Mouse (Mus musculus) adrenal gland, postnatal 25 days (tissue): ENCODE results near the gene Tcf19. TPM values are rescaled to one million over a fixed set of nuclear protein-coding genes. Genes with fewer than 3 reads are reported as not detected.

ENCODE experiments used
- DNase-seq: peaks from one replicate; pipeline ENCODE4 v3.0.0; 2021; ENCODE audit warnings: mixed read lengths
- long read RNA-seq: library from polyadenylated mRNA; stranded (forward); transcript quantifications from one replicate; pipeline ENCODE4 v2.0.0, GENCODE M21; 2021
- total RNA-seq: library from RNA; stranded (reverse); gene quantifications from 2 replicates; pipeline ENCODE4 v1.2.3, GENCODE M21; 2021

Tcf19 gene
- total RNA-seq, result 16.0 and 21.2 TPM in 2 replicates
- long read RNA-seq, transcript Tcf19-203 (4 exons, 1,665 nt), result major isoform, 5 of 24 reads
- long read RNA-seq, partial matches to known transcripts, result 4 of 24 reads
- long read RNA-seq, other reads (novel, unspliced or antisense), result 13 of 24 reads

DNA sequence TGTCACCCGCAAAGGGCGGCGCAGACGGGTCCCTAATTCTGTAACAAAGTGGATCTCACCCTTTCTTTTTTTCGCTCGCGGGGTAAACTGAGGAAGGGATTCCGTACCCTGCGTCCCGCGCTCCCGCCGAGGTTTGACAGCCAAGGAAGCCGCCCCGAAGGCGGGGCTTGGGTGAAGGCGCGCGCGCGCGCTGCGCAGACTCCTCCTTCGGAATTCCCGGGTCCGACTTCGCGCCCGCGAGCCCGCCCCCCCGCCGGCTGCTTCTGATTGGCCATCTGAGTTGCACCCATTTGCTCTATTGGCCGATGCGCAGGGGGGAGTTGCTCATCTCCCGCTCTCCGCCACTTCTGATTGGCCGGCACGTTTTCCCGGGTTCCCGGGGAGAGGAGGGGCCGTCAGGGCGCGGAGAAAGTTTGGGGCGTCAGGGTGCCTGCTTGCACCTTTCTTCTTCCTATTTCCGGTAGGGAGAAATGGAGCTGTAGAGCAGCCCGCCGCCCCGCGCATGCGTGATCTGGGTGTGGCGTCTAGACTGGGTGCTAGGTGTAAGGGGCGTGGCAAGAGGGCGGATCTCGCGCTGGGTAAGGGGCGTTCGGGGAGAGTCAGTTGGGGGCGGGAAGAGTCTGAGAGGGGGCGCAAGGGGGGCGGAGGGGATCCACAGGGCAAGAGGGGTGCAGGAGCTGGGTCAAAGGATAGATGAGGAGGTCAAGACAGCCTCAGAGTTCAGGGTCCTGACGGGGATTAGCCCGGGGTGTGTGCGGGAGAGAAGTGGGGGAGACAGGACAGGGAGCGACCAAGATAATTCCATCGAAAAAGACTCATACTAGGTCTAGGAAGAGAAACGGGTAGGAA, at the start of gene Tcf19, which contains the start of gene Cchcr1:
TSS of gene Tcf19 (minus strand) at position 173 of the 849 bp plus-strand sequence.
TSS of gene Cchcr1 (plus strand) at position 449 of the 849 bp plus-strand sequence.
- DNase-seq, result peak; percentile 98

DNA sequence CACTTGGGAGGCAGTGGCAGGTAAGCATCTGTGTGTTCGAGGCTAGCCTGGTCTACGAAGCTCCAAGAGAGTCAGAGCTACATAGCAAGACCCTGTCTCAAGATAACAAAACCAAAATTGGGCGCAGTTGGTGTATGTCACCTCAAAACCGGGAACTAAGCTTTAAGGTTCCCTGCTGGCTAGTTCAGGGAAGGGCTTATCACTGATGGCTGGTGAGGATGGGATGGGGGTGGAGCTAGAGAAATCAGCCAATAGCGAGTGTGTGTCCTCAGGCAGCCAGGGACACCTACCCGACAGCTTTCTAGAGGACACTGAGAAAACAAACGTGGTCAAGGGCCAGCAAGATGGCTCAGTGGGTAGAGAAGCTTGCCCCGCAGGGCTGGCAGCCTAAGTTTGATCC, 41.6 kb upstream of the Tcf19 start:
- no peak for DNase-seq

DNA sequence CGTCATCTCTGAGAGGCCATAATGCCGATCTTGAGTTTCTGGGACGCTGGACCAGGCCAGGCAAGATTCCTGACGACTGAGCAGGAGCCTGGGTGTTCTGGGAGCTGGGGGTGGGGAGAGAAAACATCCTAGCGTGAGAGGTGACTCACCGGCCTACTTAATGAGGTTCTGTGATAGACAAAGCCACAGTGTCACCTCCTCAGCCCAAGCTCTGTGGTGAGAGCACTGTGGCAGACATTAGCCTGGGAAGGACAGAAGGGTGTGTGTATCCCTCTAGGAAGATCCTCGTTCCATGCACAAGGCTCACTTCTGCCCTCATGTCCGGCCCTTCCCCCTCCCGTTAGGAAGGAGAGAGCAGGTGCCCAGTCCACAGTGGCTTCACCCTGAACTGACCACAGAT, 40.7 kb upstream of the Tcf19 start:
- no peak for DNase-seq

DNA sequence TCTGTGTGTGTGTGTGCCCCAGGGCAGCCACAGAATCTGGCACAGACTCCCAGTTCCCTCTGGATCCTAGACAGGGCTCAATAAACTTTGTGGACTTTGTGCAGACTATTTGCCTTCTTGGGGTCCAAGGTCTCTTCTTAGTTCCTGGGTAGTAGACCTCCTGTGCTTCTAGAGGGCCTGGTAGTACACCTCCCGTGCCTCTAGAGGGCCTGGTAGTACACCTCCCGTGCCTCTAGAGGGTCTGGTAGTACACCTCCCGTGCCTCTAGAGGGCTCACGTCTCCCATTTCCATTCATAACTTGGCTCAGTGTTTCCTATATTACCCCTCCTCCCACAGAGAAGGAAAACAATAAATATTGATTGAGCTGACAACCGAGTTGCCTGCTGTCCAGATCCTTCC, 40.2 kb upstream of the Tcf19 start:
- DNase-seq, result peak; percentile 49

DNA sequence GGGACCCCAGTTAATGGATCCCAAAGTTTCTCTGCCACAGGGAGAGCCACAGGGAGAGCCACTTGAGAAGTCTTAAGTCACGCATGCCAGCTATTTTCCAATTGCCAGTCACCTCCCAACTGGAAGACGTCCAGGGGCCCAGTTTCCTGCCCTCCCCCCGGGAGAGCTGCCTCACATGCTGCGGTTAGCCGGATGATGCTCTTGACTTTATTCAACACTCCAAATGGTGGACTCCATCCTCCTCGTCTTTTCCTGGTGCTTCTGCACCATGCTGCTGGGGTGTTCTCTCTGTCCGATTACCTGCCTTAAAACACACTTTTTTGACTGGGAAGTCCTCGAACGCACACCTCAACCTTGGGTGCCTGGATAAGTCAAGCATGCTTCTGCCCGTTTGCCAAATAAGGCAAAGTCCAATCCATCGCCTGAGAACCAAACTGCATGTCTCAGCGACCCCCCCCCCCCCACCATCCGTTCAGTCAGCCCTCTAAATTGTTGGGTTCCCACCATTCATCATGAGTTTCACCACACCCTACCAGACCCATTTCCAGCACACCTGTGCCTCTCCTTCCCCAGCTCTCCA, 39.7 kb upstream of the Tcf19 start:
- DNase-seq, result no peak

DNA sequence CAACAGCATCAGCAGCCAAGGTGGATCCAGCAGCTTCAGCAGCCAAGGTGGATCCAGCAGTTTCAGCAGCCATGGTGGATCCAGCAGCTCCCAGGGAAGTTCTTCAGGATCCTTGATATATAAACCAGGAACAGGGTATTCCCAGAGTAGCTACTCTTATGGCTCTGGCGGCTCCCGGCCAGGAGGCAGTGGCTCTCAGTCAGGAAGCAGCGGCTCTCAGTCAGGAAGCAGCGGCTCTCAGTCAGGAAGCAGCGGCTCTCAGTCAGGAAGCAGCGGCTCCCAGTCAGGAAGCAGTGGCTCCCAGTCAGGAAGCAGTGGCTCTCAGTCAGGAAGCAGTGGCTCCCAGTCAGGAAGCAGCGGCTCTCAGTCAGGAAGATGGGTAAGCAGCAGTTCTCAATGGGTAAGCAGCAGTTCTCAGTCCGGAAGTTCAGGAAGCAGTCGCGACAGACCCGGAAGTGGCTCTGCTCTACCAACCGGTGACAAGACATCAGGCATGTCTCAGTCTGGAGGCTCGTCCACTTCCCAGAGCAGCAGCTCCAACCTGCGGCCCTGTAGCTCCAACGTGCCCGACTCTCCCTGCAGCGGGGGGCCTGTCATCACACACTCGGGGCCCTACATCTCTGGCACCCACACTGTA, 38.3 kb upstream of the Tcf19 start:
- no peak for DNase-seq

DNA sequence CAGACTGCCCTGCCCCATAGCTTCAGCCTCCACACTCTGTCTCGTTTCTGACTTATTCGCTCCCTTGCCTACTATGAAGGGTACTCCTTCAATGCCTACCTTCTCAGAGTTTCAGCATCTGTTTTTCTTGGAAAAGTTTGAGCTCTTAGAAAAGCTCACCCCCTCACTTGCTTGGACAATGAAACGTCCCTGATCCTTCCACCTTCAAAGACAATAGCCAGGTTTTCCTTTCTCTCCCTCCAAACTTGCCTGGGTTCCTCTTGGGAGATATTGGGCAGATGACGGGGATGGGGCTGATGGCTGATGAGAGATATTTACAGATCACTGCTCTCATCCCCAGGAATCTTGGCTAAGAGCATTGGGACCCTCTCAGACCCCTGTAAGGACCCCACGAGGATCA, 37.7 kb upstream of the Tcf19 start:
- no peak for DNase-seq

DNA sequence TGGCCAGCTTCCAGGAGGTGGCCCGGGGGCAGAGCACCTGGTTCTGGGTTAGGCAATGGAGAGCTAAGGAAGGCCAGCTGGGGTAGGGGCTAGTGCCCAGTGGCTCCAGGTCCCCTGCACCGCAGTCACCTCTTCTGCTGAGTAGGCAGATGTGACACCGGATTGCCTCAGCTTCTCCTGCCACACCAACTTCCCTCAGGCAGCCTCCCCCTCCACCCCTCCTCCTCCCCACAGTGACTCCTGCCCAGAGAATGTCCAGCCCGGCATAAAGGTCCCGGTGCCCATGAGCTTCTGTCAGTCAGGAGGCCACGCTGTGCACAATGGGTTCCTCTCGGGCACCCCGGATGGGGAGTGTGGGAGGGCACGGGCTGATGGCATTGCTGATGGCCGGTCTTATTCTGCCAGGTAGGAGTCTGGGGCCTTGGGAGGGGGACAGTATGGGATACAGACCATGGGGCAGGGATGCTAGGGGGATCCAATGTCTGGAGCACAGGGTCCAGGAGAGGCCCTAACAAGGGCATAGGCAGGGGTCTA, 35.3 kb upstream of the Tcf19 start, which contains the start of gene Cdsn:
TSS of gene Cdsn (plus strand) at position 248 of the 534 bp plus-strand sequence.
- peak; percentile 35 for DNase-seq

DNA sequence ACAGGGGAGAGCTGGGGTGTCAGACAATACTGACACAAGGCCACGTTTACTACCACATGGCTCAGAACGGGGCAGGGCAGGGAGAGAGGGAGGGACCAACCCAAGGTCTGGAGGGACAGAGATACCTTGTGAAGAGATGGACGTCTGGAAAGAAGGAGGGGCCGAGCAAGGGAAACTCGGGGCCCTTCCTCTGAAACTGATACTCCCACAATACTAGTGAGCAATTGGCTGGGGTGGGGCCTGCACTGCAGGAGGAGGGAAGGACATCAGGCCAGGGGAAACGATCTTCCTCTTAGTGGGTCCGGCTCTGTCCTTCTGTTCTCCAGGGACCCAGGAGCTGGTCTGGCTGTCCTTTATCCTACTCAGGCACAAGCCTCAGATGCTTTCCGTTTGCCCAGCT, 34.2 kb upstream of the Tcf19 start:
- no peak for DNase-seq

DNA sequence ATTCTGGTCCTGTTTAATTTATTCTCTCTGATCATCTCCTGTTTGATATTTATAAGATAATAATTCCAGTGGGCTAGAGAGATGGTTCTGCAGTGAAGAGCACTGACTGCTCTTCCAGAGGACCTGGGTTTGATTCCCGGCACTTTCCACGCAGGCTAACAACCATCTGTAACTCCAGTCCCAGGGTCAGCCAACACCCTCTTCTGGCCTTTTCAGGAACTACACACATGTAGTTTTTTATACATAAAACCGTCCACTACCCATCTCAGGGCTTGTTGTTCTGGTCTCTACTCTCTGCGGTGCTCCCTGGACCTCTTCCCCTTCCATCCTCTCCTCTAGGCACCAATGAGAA, 33.5 kb upstream of the Tcf19 start:
- no peak for DNase-seq

DNA sequence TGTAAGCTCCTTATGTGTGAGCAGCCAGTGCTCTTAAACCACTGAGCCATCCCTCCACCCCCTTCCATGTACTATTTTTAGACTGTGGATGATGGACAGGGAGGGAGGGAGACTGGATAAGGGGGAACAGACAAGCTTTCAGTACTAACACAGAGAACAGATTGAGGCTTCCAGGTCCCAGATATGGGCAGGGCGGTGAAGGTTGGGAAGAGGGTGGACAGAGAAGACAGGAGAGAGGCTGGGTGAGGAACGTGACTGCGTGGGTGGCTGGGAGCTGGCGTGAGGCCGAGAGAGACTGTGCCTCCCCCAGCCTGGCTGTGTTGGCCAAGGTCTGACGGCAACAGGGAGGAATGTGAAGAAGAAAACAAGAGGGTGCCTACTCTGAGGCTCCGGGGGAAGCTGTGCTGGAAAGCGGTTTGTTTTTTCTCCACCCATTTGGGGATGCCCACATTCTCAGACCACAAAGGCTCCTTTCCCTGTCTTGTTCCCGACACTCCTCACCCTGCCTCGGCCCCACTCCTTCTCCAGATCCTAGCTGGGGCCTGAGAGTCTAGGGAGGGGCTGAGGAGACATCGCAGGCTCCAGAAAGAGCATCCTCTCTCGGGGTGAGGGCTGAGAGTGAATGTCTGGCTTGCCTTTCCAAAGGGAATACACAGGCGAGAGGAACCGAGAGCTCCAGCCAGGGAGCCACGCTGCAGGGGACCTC, 33.0 kb upstream of the Tcf19 start:
- DNase-seq, result peak; percentile 85

DNA sequence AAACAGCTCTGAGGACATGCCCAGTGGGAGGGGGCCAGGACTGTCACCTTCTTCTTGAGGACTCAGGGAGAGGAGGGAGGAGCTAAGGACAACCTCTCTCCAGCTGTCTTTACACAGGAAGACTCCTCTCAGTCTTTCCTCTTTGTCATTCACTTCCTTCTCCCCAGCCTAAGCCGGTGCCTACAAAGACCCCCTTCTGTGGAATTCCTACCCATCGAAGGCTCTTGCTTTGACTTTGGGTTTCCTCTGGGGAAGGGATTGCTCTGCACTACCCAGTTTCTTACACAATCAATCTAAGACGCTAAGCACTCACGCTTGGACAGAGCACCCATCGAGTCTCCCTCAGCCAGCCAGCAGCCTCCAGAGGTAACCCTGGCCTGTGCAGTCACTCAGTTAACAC, 32.0 kb upstream of the Tcf19 start:
- DNase-seq, result no peak

DNA sequence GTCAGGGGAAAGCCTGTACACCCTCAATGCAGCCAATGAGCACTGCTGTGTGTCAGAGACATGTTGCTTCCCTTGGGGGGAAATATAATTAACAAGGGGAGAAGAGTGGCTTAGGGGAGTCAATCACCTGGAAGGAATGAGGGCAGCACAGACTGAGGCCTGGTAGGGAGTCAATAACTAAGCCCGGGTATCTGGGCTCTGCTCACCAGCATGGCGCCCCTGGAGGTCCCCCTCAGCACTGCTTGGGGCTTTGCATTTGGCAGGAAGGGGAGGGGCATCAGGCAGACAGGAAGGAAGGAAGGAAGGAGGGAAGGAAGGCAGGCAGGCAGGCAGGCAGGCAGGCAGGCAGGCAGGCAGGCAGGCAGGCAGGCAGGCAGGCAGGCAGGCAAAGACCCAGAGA, 30.8 kb upstream of the Tcf19 start:
- DNase-seq, result no peak

DNA sequence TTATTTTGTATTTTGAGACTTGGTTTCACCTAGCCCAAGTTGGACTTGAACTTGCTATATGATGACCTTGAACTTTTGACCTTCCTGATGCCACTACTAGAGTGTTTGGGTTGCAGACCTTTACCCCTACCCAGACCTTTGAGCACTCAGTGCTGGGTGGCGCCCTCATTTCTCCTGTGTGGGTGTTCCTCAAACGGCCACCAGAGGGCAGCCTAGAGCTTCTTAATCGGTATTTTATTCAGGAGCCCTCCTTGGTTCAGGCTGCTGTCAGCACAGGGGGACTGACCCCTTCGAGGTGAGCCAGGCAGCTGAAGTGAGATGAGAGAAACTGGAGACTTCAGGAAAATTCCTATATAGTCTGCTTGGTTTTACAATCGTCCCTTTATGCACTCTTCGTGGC, 28.1 kb upstream of the Tcf19 start:
- peak; percentile 52 for DNase-seq

DNA sequence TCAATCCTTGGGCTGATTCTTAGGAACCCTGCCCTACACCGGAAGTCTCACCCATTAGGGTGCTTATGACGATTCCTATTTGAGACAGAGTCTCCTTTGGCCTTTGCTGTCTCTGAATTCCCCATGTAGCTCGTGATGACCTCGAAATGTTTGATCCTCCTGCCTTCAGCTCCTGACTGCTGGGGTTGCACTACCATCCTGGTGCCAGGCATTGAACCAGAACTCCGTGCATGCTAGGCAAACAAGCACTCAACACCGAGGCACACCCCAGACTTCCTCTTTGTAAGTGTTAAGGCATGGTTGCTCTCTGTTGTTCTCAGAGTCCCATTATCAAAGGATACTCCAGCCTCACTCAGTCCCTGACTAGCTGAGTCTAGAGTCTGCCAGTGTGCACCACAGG, 27.4 kb upstream of the Tcf19 start:
- DNase-seq, result no peak

DNA sequence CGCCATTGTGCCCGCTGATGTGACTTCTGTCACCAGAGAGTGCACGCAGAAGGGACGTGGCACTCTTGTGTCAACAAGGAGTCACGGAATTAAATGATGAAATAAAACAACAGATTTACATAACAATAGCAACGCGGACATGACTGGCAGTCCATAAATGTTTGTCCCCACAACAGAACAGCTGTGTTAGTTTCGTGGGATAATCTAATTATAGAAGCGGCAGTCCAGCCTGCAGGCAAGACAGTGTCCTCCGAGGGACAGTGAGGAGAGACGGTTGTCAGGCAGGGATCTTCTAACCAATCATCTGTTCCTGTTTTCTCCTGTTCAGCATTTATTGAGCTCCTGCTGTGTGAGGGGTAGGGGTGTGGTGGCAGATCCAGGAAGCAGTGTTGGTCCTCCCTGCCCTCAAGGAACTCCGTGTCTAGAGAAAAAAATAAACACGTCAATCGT, 26.8 kb upstream of the Tcf19 start:
- no peak for DNase-seq

DNA sequence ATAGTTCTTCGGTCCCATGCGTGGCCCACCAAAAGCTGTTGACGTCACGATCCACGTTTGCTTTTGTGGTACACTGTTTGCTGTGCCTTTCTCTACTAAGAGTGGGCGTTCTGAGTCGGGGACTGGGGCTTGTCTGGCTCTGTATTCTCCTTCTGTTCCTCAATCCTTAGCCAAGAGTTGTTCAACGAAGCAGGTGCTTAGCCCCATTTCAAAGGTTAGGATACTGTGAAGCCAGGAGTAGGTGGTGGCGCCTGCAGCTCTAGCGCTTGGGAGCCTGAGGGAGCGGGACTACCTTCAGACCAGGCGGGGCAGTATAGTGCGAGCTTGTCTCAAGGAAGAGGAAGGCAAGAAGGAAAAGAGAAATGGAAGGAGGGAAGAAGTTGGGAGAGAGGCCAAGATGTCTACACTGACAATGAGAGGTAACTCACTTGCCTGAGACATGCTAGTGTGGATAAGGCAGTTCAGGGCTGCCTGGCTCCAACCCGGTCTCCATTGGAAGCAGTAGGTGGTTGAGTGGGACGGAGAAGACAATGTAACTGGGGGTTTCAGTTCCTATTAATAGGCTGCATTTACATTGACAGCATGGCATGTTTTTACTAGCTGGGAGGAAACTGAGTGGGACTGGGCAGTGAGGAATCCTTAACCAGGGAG, 26.3 kb upstream of the Tcf19 start:
- no peak for DNase-seq

DNA sequence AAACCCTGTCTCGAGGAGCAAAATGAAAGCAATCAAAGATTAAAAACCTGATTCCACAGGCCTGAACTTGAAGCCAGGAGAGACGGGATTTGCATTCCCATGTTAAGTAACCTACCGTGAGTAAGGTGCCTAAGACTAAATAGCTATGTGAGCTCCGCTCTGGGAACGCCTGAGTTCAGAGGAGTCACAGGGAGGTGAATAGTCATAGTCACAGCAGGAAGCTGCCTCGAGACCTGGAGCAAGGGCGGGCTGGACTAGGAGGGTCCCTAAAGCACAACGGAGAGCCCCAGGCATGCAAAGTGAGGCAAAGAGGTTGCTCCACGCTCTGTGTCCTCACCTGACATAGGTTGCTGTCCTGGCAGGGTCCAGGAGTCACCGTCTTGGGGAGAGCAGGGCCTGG, 22.9 kb upstream of the Tcf19 start:
- no peak for DNase-seq

DNA sequence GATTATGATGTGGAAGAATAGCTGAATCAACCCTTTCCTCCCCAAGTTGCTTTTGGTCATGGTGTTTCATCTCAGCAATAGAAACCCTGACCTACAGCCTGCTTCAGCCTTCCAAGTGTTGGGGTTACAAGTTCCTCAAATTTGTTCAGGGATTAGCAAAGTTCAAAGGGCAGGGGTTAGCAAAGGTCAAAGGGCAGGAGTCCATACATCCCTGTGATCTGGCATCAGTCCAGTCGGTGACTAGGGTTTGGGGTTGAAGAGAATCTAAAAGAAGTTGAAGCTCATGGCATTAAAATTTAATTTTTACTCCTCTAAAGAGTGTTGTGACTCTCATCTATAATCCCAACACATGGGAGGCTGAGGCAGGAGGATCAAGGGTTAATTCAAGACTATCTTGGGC, 21.9 kb upstream of the Tcf19 start:
- DNase-seq, result no peak

DNA sequence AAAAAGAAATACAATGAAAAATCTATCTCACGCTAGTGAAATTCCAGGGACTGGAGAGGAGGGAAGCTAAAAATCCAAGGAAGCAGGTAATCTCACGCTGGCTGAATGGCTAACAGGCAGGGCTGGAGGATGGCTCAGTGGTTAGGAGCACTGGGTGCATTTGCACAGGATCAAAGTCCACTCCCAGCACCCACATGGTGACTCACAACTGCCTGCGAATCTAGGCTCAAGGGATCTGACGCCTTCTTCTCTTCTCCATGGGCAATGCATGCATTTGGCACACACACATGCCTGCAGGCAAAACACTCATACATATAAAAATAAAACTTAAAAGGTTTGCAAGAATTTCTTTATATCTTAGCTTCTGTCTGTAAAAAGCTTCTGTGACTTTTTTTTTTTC, 20.8 kb upstream of the Tcf19 start:
- DNase-seq, result no peak

DNA sequence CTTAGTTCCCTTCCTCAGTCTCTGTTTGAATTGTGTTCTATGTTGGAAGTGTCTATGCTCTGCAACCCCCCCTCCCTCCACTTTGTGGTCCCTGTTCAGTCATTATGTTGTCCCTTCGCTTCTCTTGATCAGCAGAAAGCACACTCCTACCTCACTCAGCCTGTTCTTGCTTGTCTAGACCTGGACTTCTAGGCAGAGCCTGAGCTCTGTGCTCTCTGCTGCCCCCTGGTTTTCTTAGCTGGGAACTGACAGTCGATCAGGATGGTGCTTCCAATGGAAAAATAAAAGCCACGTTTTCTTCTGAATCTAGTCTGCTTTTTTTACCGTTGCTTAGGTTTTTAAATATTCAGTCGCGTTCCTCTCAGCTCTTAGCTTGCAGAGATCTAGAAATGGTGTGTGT, 17.7 kb upstream of the Tcf19 start:
- DNase-seq, result peak; percentile 75

DNA sequence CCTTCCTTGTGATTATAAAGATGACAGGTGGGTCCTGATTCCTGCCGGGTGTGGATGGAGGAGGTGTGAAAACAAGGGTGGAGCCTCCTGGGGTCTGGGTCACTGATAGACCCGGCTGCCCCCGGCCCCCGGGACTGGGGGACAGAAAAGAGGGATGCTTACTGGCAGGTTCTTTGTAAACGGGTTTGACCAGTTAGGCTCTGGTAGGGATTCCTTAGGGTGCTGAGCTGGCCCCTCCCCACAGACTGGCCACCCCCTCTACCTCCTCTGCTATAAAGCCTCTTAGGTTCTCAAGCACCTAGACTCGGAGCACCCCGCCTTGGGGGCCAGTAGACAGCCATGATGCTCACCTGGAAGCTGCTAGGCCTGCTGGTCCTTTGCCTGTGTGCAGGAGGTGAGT, 16.3 kb upstream of the Tcf19 start, which contains the start of gene Psors1c2:
TSS of gene Psors1c2 (plus strand) at position 301 of the 400 bp plus-strand sequence.
- no peak for DNase-seq
